Mouse (Mus musculus) ZHBTc4 (cell line): ENCODE data around the gene Ano7.
A peak's percentile ranks its signal among the peaks of the same experiment; 100 is the strongest.

Source experiments
- DNase-seq: peaks from one replicate; pipeline ENCODE4 v3.0.0-alpha.2; 2011; ENCODE audit warnings: low read depth, low spot score

Gene Ano7

DNA sequence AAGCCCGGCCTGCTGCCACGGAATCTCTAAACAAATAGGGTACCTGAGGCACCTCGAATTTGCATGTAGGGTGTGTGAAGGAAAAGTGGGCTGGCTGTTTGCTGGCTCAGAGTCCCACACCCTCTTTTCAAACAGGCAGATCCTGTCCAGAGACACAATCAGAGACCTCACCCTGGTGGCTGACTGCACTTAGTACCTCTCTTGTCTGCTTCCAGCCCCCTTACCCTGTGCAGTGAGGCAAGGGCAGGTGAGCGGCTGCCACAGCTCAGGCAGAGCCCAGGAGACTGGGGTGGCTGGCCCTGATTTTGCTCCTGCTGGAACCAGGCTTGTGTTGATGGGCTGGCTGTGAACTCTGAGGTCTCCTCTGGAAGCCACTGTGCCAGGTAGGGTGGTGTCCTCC is at the start of gene Ano7:
TSS of gene Ano7 (plus strand) at position 266 of the 400 bp plus-strand sequence.
- DNase-seq = peak; percentile 20

DNA sequence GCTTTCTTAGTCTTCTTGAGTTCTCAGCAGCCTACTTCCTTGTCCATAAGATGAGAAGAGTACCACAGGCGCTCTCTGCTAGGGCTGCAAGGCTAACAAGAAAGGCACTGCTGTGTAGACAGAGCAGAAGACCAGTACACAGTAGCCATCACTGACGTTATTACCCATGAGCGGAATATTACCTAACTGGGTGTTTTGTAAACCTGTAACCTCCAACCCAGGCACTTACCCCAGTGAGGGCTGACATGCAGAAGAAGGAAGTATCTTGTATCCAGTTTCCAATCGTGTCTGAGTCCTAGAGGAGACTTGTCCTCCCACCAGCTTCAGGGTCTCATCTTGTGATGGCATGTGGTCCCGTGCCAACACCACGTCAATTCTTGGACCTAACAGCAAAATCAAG is 49.8 kb upstream of the Ano7 start:
- DNase-seq = no peak

DNA sequence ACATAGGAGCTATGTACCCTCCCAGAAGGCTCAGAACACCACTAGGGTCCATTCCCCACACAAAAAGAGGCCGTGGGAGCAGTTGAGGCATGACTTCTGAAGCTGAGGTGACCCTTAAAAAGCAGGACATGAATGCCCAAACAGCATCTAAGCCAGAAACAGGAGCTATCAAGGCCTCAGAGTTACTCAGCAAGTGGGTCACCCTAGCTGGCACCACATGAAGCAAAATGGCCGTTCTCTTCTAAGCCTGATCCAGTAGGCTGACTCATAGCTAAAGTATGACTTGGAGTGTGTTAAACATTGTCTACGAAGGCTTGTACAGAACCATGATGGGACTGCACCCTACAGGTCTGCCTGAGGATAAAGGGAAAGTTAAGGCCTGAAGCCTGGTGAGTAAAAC is 47.3 kb upstream of the Ano7 start:
- DNase-seq = no peak

DNA sequence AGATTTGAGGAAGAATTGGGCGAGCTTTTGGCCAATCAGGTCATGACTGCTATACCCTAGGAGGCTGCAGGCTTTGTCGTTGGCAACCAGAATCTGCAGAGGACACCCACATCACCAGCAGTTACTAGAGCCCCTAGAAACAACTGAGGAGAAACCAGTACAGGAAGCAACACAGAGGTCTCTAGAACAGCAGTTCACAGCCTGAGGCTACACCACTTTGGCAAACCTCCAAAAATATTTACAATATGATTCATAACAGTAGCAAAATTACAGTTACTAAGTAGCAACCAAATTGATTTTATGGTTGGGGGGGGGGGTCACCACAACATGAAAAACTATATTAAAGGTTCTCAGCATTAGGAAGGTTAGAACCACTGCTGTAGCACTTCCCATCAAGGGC is 39.1 kb upstream of the Ano7 start:
- no peak for DNase-seq

DNA sequence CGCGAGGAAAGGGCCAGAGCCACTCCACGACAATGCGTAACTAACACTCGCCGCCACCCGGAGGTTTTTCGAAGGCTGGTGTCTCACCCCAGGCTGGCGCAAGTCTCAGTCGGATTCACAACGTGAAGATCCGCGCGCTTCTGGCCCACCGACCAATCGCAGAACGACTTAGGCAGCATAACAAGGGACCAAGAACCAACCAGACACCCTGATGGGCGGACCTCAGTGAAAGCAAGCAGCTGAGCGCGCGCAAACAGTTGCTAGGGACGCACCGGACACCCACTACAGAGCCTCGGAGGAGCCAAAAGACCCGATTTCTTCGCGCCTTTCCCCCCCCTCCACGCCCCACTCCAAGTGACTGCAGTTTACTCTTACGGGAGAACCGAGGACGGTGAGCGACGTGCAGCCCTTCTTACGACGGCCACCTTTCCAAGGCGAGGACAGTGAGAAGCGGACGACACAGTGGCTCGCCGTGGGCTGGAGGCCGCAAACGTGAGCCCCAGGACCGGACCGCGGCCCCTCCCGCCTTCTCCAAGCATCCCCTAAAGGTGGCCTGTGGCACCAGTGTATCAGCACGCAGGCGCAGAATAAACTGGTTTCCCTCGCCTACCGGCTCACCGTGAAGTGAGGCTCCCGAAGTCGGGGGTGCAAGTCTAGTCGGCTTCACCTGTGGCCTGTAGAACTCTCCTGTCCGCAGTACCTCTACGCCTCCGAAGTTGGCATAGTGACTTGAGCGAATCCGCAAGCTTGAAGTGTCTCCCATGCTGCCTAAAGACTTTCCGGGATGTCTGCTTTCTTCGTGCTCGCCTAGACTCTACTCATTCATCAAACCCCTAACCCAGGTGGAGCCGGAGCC is 30.9 kb upstream of the Ano7 start, which contains the start of the genes Ppp1r7 and Pask:
TSS of gene Ppp1r7 (plus strand) at position 207 of the 856 bp plus-strand sequence.
TSS of gene Pask (minus strand) at position 835 of the 856 bp plus-strand sequence.
- DNase-seq = peak; percentile 98

DNA sequence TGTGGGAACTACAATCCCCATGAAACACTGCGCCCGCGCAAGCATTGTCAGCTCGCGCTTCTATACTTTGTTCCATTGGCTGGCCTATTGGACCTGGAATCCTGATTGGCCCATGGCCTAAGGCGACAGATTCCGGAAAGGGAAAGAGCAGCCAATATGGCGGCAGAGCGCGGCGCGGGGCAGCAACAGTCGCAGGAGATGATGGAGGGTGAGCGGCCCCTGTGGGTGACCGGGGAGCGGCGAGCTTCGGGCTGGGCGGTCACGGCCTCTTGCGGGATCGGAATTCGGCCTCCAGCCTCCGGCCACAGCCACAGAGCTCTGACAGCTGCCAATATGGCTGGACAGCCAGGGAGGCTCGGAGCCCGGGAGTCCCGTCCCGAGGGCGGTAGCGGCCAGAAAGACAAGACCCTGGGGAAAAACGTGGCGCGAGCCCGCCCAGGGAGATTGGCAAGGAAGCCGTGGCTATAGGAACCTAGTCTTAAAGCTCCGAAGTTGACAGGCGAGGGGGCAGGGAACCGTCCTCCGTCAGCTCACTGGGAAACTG is 30.2 kb upstream of the Ano7 start:
- peak; percentile 98 for DNase-seq

DNA sequence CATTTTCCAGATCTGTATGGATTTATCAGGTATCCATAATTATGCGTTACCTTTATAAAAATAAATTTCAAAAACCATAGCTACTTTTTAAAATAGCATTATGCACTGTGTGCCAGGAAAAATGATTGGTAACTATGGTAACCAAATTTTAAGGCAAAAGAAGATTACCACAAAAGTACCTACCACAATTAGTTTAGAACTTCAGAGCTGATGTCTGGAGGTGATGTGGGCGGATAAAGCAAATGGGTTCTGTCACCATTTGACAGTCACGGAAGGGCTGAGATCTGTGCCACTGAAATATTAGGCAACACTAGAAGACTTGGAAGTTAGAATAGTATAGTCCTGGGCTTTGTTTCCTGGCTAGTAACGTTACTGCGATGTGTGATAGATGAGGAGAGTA is 26.6 kb upstream of the Ano7 start:
- no peak for DNase-seq

DNA sequence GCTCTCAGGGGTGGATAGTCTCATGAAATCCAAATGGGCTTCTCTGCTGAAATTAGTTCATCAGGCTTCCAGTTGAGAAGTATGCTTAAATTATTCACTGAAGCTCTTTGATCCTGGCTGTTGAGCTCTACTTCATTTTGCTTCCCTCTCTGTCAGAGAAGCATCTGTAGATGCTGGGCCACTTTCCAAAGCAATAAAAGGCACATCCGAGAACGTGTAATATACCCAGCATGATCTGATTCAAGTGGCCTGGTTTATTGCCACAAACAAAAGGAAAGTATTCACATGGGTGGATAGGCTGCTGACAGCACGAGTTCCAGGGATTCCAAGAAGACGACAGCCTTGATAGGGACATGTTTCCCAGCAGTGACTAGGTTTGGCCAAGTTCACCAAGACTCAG is 24.0 kb upstream of the Ano7 start:
- no peak for DNase-seq

DNA sequence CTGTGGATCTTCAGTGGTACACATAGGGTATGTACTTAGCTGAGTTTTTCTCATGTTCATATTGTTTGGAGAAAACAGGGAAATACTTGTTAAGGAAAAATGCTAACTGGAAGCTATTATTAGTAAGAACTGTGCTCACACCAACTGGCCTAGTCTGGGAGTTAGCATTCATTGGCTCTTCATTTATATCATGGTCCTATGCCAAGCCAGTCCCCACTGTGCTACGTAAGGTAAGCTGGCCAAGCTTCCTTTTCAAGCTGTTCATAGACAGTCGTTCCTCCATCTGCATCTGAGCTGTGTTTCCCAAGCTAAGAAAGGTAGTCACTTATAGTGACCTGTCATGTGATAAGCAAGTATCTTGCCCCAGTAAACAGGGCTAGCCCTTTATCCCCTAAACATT is 21.0 kb upstream of the Ano7 start:
- no peak for DNase-seq

DNA sequence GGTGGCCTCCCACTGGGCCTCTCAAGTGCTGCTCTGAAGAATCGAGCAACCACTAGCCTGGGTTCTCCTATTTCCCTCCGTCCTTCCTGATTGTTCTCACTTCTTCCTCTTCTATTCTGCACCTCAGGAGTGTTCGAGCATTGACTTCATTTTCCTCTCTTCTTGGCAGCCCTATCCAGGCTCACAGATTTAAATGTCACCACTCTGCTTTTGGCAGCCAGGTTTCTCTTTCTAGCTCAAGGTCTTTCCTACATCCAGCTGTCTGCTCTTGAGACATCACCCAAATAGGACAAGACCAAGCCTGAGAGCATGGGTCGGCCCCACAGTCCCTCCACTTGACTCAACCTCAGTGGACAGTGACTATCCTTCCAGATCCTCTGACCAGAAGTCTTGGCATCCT is 11.1 kb upstream of the Ano7 start:
- DNase-seq = no peak

DNA sequence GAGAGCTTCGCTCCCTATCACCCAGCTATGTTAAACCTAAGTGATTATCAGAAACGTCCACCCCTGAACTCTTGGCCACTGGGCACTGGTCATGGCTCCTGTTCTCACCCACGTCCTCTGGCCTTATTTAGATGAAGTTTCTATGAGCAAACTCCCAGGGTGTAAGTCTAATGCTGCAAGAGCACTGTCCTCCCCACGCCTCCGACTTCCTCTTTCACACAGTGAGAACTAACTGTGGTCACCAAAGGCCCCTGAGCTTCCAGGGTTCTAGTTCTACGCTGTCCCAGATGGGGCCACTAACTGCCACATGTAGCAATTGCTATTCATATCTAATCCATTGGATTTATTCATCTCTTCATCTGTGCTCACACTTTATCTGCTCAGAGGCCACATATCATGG is 8.1 kb upstream of the Ano7 start:
- no peak for DNase-seq

DNA sequence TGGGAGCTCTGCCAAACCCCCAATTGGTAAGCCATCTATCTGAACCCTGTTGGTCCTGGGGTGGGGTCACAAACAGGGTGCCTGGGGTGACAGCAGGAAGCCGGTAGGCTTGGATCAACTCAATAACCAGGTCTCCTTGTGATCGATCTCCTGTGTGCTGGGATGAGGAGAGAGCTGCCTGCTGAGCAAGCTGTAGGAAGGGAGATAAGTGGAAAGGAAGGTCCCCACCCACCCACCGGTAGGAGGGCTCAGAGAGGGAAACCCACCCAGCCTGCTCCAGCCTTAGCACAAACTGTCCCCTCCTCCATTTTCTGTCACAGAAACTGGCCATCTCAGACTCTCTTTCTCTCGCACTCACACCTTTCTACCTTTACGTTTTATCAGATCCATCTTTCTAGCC is 3.6 kb downstream of the Ano7 start:
- DNase-seq = no peak

DNA sequence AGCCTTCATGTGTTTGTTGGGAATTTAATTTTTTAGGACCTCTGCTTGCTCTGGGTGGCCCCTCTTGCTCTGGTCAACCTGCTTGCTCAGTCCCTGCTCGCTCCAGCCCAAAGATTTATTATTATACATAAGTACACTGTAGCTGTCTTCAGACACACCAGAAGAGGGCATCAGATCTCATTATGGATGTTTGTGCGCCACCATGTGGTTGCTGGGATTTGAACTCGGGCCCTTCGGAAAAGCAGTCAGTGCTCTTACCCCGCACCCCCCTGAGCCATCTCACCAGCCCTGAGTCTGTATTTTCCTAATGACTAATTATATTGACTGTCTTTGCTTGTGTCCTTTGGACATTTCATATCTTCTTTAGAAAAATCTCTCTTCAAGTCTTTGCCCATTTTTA is 5.4 kb downstream of the Ano7 start:
- no peak for DNase-seq

DNA sequence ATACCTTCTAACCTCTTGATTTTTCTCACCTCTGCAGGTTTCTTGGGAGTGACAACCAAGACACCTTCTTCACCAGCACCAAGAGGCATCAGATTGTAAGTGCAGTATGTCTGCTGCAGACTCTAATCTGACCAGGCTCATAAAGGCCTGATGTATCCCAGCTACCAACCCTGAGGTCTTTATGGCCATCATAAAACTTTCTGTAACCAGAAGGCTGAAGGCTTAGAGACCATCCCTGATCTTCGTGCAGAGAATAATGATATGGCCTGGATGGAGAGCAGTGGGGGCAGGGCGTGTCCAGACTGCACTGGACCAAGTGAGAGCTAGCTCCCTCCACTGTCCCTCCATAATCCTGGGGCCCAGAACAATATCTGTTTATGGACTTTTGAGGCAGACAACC is 13.5 kb downstream of the Ano7 start:
- DNase-seq = no peak

DNA sequence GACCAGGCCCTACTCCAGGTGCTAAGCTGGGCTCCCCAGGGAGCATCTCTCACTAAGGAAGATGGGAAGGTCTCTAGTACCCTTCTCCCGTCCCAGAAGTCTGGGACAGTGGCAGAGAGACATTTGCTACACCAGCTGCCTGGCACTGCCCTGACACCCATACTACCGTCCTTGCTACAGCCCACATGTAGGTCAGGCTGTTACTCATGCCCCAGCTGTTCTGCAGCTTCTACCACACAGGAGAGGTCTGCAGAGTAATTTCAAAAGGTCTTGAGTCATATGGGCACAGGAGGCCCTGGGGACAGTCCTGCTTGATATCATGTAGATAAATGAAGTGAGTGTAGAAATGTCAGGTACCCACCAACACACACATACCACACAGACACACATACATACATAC is 15.2 kb downstream of the Ano7 start:
- no peak for DNase-seq

DNA sequence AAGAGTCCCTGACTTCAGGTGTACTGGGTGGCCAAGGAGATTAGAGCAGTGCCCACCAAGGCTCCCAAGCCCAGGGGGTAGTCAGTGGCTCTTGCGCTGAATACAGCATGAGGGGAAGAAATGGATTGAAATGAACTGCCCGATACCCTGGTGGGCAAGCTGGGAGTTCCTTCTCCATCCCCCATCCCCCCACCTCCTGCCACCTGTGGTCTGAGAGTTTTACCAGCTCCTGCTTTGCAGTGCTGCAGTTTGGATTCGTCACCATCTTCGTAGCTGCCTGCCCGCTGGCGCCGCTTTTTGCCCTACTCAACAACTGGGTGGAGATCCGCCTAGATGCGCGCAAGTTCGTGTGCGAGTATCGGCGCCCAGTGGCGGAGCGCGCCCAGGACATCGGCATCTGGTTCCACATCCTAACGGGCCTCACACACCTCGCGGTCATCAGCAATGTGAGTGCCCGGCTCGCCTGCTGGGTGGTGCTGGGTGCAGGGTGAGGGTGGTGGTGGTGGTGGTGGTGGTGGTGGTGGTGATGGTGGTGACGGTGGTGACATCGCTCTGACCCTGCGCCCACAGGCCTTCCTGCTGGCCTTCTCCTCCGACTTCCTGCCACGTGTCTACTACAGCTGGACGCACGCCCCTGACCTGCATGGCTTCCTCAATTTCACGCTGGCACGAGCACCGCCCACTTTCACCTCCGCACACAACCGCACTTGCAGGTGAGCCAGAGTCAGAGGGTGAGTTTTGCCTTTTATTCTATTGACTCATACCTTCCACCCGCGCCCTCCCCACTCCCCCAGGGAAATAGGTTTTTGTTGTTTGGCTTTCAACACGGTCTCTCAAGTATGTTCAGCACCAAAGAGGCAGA is 27.7 kb downstream of the Ano7 start:
- peak; percentile 60 for DNase-seq

DNA sequence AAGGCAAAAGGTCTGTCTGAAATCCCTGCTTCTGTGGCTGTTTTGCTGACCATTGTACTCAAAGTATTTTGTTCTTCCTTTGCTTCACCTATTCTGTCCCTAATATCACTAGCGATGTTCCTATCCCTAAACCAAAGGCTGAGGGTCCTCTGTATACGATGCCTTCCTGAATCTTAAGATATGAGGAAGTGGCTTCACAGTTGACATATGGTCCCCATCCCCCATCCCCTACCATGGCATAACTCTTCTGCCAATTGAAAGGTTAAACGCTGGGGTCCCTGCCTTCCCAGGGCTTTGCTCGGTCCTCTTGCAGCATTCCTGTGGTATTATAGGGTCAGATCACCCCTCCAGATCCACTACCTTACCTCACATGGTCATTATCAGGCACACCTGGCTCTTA is 29.7 kb downstream of the Ano7 start:
- DNase-seq = no peak

DNA sequence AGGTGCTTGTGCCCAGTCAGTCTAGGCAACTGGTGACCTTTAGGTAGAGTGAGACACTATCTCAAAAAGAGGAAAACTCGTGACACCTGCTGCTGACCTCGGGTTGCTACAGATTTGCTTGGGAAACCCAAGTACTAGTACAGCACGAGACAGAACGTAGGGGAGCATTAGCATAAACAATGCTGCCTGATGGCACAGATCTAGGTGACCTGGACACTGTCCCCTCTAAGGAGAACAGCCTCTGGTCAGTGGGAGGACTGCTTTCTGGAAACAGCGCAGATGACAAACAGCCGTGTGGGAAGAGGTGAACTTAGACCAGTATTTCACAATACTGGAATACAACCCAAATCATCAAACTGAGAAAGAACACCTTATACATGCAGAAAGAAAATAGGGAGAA is 58.4 kb downstream of the Ano7 start:
- no peak for DNase-seq

DNA sequence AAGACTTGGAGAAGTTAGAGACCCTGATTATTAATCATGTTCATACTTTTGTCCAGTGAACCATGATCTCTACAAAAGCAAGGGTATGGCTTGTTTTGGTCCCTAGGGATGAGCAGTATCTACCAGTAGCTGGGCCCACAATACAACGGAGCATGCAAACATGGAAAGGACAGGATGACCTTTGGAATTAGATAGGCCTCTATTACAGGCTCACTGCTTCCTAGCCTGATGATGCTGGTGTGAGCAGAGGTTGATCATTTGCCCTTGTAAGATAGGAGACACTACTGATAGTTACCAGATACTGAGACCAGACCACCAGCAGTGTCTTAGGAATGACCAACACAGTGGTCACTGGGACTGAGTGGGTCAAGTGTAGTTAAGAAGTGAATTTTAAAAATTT is 65.6 kb downstream of the Ano7 start:
- no peak for DNase-seq

DNA sequence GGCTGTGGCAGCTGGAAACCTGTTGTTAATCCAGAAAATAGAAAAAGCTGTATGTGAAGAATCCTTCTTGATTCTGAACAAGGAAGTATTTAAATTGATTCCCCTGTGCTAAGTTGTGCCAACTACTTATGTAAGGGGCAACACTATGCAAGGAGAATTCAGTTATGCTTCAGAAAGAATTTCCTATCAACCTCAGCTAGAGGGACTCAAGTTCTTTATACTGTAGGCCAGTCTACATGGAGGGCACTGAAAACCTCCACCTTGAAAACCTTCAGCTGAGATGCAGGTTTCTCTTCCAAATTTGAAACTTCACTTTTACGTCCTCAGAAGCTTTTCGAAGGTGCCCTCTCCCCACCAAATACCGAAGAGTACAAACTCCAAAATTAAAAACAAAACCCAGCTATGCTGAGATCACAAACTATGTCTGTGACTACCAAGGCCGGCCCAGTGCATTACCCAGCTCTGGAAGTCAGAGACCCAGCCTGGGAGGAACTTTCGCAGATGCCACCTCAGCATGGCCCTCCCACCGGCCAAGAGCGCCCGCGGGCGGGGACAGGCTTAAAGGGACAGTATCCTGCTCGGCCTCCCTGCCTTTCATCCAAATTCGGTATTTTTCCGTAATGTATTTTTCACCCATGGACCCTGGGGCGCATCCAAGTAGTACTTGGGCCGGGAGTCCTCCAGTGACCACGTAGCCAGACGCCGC is 70.8 kb downstream of the Ano7 start:
- peak; percentile 25 for DNase-seq

DNA sequence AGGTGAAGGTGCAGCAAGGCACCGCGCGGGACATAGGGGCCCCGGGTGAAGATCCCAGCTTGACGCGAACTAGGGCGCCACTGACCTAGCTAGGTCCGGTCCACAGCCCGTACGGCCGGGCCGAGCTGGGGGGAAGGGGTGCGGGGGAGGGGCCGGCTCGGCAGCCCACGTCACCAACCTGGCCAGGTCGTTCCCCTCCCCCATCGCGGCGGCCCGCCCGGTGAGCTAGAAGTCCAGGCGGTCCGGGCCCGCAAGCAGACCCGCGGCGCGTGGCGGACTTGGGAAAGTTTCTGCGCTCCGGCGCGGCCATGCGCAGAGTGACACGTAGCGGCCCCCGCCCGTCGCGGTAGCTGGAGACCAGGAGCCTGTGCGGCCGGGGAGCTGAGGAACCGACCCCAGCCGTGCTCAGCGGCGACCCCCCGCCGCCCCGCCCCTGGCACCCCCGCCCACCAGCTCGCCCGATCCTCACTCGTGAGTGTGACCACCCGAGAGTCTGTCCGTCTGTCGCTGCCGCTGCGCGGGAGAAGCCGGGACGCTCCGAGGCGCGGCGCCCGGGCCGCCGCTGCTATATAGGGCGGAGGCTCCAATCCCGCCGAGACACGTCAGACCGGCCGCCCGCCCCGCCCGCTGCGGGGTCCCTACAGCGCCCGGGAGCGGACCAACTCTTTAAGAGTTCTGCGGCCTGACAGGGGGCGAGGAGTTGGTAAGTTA is 71.5 kb downstream of the Ano7 start:
- peak; percentile 76 for DNase-seq
